Mouse (Mus musculus) liver, embryonic 16.5 days (tissue): ENCODE measurements at regions not wholly inside any gene's neighbourhood (a gene's known extent, or its start where the extent isn't known, plus 50 kb on each side); places are given as distances from the start of the nearest gene placed in this dataset.

Experiments
- ATAC-seq: fragments of 200-750 bp; cut with Nextera tagmentation; 2 replicates; pipeline ENCODE4 v1.8.0; 2017; ENCODE audit warnings: low read depth, mild to moderate bottlenecking, moderate number of reproducible peaks, moderate library complexity
- H3K27ac ChIP-seq: fragments of 300-500 bp; sonication (generic); 2 replicates; pipeline ENCODE4 v1.5.1; 2014; ENCODE audit warnings: mild to moderate bottlenecking, low read length
- H3K27me3 ChIP-seq: fragments of 300-500 bp; sonication (generic); 2 replicates; pipeline ENCODE4 v1.6.1; 2014; ENCODE audit warnings: low read depth, low read length, mixed read lengths; ENCODE audit not compliant: control insufficient read depth, insufficient read depth
- H3K36me3 ChIP-seq: fragments of 300-500 bp; sonication (generic); 2 replicates; pipeline ENCODE4 v1.6.1; 2014; ENCODE audit warnings: mild to moderate bottlenecking; ENCODE audit not compliant: control insufficient read depth, insufficient read depth
- H3K4me1 ChIP-seq: fragments of 300-500 bp; sonication (generic); 2 replicates; pipeline ENCODE4 v1.6.1; 2014; ENCODE audit warnings: low read depth, low read length, mixed read lengths; ENCODE audit not compliant: control insufficient read depth
- H3K4me2 ChIP-seq: fragments of 300-500 bp; sonication (generic); 2 replicates; pipeline ENCODE4 v1.6.1; 2014; ENCODE audit warnings: low read depth, low read length, mixed read lengths
- H3K4me3 ChIP-seq: fragments of 300-500 bp; sonication (generic); 2 replicates; pipeline ENCODE4 v1.5.1; 2014; ENCODE audit warnings: low read depth, mild to moderate bottlenecking, low read length
- H3K9ac ChIP-seq: fragments of 300-500 bp; sonication (generic); 2 replicates; pipeline ENCODE4 v1.6.1; 2014; ENCODE audit warnings: low read depth, low read length
- H3K9me3 ChIP-seq: fragments of 300-500 bp; sonication (generic); replicated peaks from 2 replicates; pipeline ENCODE4 v1.6.1; 2016; ENCODE audit warnings: low read length; ENCODE audit not compliant: control insufficient read depth
- WGBS: fragments of 180-500 bp; shearing (Covaris S2); extraction: QIAGEN DNeasy Blood & Tissue Kit; methylation state at CpG from one replicate; pipeline ENCODE4 v1.1.7; 2014; ENCODE audit not compliant: insufficient replicate concordance; 5-methylcytosine and 5-hydroxymethylcytosine counted together

- H3K27me3 ChIP-seq, result no peaks in the 10 kb centered on the region
- no peaks in the 10 kb centered on the region for H3K4me1 ChIP-seq
- no peak overlapping the region for H3K27ac ChIP-seq
- H3K4me2 ChIP-seq, result no peak overlapping the region
- H3K9me3 ChIP-seq, result no peaks in the 10 kb centered on the region
- ATAC-seq, result no peak
- 19% methylated on average over 5 of the region's 5 CpGs for WGBS
- H3K9ac ChIP-seq, result no peak overlapping the region
- H3K4me3 ChIP-seq, result no peak overlapping the region
- no peaks in the 10 kb centered on the region for H3K36me3 ChIP-seq
Measured at GRCm38 (mm10) chr13:92964213-92964743, 119.7 kb downstream of the Mtx3 start.

- H3K9ac ChIP-seq, result no peak overlapping the region
- H3K4me1 ChIP-seq, result no peaks in the 10 kb centered on the region
- no peak overlapping the region for H3K4me2 ChIP-seq
- no peaks in the 10 kb centered on the region for H3K27me3 ChIP-seq
- no peak for ATAC-seq
- no peak overlapping the region for H3K4me3 ChIP-seq
- 38% methylated on average over 1 of the region's 1 CpGs for WGBS
- no peaks in the 10 kb centered on the region for H3K36me3 ChIP-seq
- no peaks in the 10 kb centered on the region for H3K9me3 ChIP-seq
- H3K27ac ChIP-seq, result no peak overlapping the region
Measured at GRCm38 (mm10) chr13:92967025-92967610, 122.6 kb downstream of the Mtx3 start.

GRCm38 (mm10) chr13:92969579-92969978 is 125.0 kb downstream of the Mtx3 start:
- H3K9me3 ChIP-seq, result no peaks in the 10 kb centered on the region
- no peak overlapping the region for H3K27ac ChIP-seq
- no peak for ATAC-seq
- H3K4me3 ChIP-seq, result no peak overlapping the region
- no peaks in the 10 kb centered on the region for H3K27me3 ChIP-seq
- no peak overlapping the region for H3K9ac ChIP-seq
- 74% methylated on average over 1 of the region's 1 CpGs for WGBS
- H3K4me1 ChIP-seq, result no peaks in the 10 kb centered on the region
- no peaks in the 10 kb centered on the region for H3K36me3 ChIP-seq
- H3K4me2 ChIP-seq, result no peak overlapping the region

- H3K4me1 ChIP-seq, result no peaks in the 10 kb centered on the region
- no peaks in the 10 kb centered on the region for H3K27me3 ChIP-seq
- WGBS, result 62% methylated on average over 5 of the region's 5 CpGs
Measured at GRCm38 (mm10) chr13:92972891-92973290, 128.3 kb downstream of the Mtx3 start.

DNA sequence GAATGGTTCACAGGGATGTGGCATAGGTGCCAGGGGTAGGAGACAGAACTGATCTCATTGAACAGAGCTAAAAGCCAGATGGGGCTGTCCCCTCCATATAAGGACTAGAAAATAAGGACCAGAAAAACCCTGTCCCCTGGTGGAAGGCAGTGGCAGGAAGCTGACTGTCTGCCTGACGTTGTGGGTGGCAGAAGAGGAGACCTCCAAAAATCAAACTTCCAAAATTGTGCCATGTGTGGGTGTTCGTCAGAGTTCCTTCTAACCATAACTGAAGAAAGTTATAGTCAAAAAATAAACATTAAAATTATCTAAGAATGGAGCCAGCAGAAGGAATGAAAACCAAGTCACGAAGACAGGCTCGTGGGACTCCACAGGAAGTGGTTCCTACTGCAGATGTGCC is 129.2 kb downstream of the Mtx3 start:
- no peak overlapping the region for H3K9ac ChIP-seq
- H3K4me2 ChIP-seq, result no peak overlapping the region
- H3K27me3 ChIP-seq, result no peaks in the 10 kb centered on the region
- 27% methylated on average over 4 of the region's 4 CpGs for WGBS
- no peak overlapping the region for H3K27ac ChIP-seq
- no peak for ATAC-seq
- H3K4me3 ChIP-seq, result no peak overlapping the region
- H3K36me3 ChIP-seq, result no peaks in the 10 kb centered on the region
- no peaks in the 10 kb centered on the region for H3K4me1 ChIP-seq
- no peaks in the 10 kb centered on the region for H3K9me3 ChIP-seq

More at GRCm38 (mm10) chr13:92972891-92973290, 128.3 kb downstream of the Mtx3 start:
- Histone ChIP-seq H3K9me3 (no peaks in the 10 kb centered on the region), H3K4me3 (no peak overlapping the region), H3K36me3 (no peaks in the 10 kb centered on the region), H3K27ac (no peak overlapping the region), H3K4me2 (no peak overlapping the region), H3K9ac (no peak overlapping the region)
- no peak for ATAC-seq

- Histone ChIP-seq H3K27me3 (no peaks in the 10 kb centered on the region), H3K4me1 (no peaks in the 10 kb centered on the region), H3K4me3 (0 out of 2 replicates have a peak overlapping the region, but pooled peaks have one; percentile 17), H3K27ac (no peak overlapping the region), H3K4me2 (peak overlapping the region; percentile 42), H3K9ac (no peak overlapping the region), H3K9me3 (no peaks in the 10 kb centered on the region), H3K36me3 (no peaks in the 10 kb centered on the region)
- WGBS, result 42% methylated on average over 17 of the region's 17 CpGs
- ATAC-seq, result no peak
Measured at GRCm38 (mm10) chr13:92986719-92987553, 142.4 kb downstream of the Mtx3 start.

DNA sequence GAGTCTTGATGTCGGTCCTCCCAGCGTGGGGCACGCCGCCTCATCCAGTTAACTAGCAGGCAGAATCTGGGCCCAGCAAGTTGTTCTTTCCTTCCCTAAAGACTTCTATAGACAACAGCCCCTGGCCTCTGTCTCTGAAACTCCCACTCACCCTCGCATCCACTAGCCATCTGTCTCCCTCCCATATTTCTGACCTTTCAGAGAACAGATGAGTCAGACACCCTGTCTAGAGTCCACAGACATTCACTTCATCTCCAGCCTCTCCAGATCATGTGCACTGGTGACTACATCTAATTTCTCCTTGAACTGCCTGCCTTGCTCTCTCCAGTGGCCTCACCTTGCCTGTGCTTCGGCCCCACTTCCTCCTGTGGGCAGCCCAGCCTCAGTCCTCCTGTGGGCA is 143.1 kb downstream of the Mtx3 start:
- H3K4me2 ChIP-seq, result no peak overlapping the region
- H3K9me3 ChIP-seq, result no peaks in the 10 kb centered on the region
- no peak overlapping the region for H3K4me3 ChIP-seq
- H3K4me1 ChIP-seq, result no peaks in the 10 kb centered on the region
- no peak overlapping the region for H3K9ac ChIP-seq
- ATAC-seq, result no peak
- no peaks in the 10 kb centered on the region for H3K36me3 ChIP-seq
- 74% methylated on average over 6 of the region's 6 CpGs for WGBS
- H3K27me3 ChIP-seq, result no peaks in the 10 kb centered on the region
- no peak overlapping the region for H3K27ac ChIP-seq

GRCm38 (mm10) chr13:92988600-92988999 is 144.0 kb downstream of the Mtx3 start:
- H3K27ac ChIP-seq, result no peak overlapping the region
- no peaks in the 10 kb centered on the region for H3K9me3 ChIP-seq
- no peaks in the 10 kb centered on the region for H3K4me1 ChIP-seq
- ATAC-seq, result no peak
- no peak overlapping the region for H3K9ac ChIP-seq
- whole genome bisulfite sequencing, result 56% methylated on average over 9 of the region's 9 CpGs
- H3K4me3 ChIP-seq, result no peak overlapping the region
- H3K4me2 ChIP-seq, result no peak overlapping the region
- H3K36me3 ChIP-seq, result no peaks in the 10 kb centered on the region
- H3K27me3 ChIP-seq, result no peaks in the 10 kb centered on the region
